Mouse (Mus musculus): ENCODE measurements around the gene Dis3l.

DNA sequence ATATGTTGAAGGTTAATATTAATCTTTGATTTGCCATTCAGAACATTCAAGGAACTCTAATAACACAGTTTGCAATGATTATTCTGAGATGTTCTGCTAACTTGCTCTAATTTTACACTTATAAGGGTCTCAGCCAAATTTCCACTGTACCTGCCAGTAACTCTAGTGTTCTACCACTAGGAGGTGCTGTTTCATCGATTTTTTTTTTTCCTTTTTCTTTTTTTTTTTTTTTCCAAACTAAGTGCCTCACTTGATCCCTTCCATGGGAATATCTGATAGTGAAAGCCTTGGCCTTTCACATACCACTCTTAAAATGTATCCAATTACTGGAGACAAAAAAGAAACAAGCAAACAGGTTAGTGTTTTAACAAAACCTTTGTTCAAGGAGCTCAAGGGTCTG lies 6.3 kb upstream of the Dis3l start:
- TF ChIP-seq CTCF (IDR thresholded peaks at IDR 0.05; ENCODE audit: low read depth, low read length) = peak; percentile 46; the same call in 1 of the 2 replicates
- TF ChIP-seq GATA1 (IDR thresholded peaks at IDR 0.05; ENCODE audit: borderline replicate concordance, low read length) = no peak
- TF ChIP-seq POLR2AphosphoS5 (IDR thresholded peaks at IDR 0.05; ENCODE audit: insufficient replicate concordance, low read depth, low read length) = no peak
- no peak for TF ChIP-seq TAL1 (conservative IDR thresholded peaks at IDR 0.05; ENCODE audit: low read depth, low read length)
- TF ChIP-seq GATA2 (IDR thresholded peaks at IDR 0.05; ENCODE audit: borderline replicate concordance, low read depth, low read length) = no peak
